Mouse (Mus musculus): Measurements from ENCODE around the gene Fam163b. TPM values are rescaled to one million over a fixed set of nuclear protein-coding genes. Genes with fewer than 3 reads are reported as not detected.

Fam163b gene
- total RNA-seq (2023) = not detected

DNA sequence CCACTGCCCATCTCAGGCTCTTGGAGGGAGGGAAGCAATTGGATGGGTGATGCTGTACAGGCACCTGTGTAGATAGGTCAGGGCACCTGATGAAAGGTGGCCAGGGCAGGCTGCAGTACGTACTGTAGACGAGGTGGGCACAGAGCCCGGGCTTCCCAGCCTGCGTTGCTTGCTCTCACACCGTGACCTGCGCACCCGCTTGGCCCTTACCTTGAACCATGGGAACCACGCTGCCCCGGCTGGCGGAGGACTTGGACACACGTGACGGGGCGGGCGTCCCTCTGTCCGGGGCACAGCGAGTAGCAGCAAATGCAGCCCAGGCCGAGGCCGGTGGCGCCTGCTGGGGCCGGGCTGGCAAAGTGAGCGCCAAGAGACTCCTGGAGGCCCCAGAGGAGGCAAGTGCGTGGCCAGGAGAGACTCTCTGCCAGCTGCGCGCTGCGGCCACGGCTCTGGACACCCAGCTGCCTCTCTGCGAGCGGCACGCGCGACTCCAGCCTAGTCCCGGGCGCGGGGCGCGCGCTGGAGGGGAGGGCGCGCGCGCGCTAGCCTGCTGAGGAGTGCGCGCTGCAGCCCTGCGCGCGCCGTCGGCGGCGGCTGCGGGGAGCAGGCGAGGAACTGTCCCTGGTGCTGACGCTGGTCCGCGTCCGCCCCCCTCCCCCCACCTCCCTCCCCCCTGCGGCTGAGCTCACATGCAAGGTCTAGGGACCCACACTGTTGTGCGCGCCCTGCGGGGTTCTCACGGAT lies at the start of gene Fam163b:
Gene Fam163b (minus strand): TSS at position 542 of the 744 bp plus-strand sequence.

DNA sequence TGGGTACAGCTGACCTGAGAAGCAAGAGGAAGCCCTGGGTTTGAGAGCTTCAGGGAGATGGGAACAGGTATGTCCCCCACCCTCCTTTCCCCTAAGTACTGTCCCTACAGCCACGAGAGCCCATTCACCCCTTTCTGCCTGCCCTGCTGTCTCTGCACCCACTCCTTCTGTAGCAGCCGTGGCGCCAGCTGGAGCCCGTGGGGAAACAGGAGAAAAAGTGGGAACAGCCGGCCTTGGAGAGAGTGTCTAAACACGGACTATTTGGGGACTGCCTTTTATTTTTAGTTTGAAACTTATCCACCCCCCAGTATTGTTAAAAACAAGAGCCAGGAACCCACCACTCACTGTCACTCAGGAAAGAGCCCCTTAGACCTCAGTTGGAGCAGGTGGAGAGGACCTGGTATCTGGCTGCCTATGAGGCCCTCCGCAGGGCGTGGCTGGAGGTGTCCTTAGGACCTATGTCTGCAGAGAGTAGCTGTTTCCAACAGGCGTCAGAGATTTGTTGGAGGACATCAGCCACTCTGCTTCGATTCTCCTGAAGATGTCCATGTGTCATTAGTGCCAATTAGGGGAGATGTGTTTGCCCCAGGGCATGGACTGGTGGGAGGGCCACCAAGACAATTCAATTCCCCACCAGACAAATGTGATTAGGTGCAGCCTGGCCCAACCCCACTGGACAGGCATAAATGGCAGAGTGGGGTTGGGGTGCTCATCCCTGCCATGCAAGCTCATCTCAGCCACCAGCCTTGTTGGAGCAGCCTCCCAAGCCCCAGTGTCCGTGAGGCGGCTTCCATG lies 22.7 kb upstream of the Fam163b start, which contains the start of gene Dbh:
Gene Dbh (plus strand): TSS at position 438 of the 795 bp plus-strand sequence.

DNA sequence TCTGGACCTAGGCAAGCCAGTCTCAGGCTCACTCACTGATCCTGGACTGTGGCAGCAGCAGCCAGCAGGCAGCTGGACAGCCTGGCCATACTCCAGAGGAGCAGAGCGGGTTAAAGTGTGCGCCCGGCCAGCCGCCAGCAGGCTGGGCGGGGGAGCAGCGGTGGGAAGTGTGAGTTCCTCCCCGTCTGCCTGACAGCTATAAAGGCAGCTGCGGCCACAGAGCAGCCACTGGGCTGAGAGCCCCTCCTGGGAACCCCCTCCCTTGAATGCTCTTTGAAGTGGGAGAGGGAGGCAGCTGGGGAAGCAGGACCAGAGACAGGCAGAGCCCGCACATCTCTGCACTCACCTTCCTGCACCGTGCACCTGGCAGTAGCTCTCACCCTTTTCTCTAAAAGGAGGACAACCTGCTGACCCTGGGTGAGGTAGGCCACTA lies 63.1 kb downstream of the Fam163b start, which contains the start of gene Adamtsl2:
Gene Adamtsl2 (plus strand): TSS at position 228 of the 433 bp plus-strand sequence.

DNA sequence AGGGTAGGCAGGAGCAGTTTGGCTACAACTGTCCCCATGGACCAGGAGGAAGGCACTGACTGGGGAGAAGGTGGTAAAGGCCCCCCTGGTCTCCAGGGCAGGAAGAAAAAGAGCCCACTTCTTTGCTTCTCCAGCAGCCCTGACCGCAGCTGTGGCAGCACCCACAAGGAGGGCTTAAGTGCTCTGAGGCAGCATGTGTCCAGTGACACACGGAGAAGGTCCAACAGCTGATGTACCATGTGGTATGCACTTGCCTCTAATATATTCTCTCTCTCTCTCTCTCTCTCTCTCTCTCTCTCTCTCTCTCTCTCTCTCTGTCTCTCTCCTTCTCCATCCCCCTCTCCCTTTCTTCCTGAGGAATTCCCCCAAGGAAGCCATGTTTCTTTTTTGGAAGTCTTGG lies 70.3 kb downstream of the Fam163b start, which contains the start of gene Mymk:
Gene Mymk (minus strand): TSS at position 202 of the 400 bp plus-strand sequence.

Other genes starting within 250 kb of the Fam163b start
- gene Surf6, start 239.6 kb downstream of the Fam163b start, total RNA-seq (2023) = 62.8 TPM
- gene Med22, start 231.8 kb downstream of the Fam163b start, total RNA-seq (2023) = 16.6 TPM
- gene Rpl7a, start 231.7 kb downstream of the Fam163b start, total RNA-seq (2023) = 1,114 TPM
- 45.4 TPM for gene Surf2, start 226.1 kb downstream of the Fam163b start, total RNA-seq (2023)
- 67.8 TPM for gene Surf1, start 226.0 kb downstream of the Fam163b start, total RNA-seq (2023)
- 85.7 TPM for gene Surf4, start 208.6 kb downstream of the Fam163b start, total RNA-seq (2023)
- not detected for gene Stkld1, start 208.4 kb downstream of the Fam163b start, total RNA-seq (2023)
- gene Rexo4, start 178.1 kb downstream of the Fam163b start, total RNA-seq (2023) = 56.8 TPM
- gene Adamts13, start 169.1 kb downstream of the Fam163b start, total RNA-seq (2023) = not detected
- 27.6 TPM for gene Cacfd1, start 132.6 kb downstream of the Fam163b start, total RNA-seq (2023)
- gene Slc2a6, start 114.5 kb downstream of the Fam163b start, total RNA-seq (2023) = 1.2 TPM
- gene Mymk, start 70.3 kb downstream of the Fam163b start, total RNA-seq (2023) = not detected
- not detected for gene Adamtsl2, start 63.1 kb downstream of the Fam163b start, total RNA-seq (2023)
- gene Dbh, start 22.7 kb upstream of the Fam163b start, total RNA-seq (2023) = not detected
- 0.35 TPM for gene Sardh, start 105.8 kb upstream of the Fam163b start, total RNA-seq (2023)